Mouse (Mus musculus) embryonic stem cell, embryonic (primary cell): ENCODE measurements around the gene Abca7.

ENCODE experiments used
- CTCF ChIA-PET, 4 experiments: fragments of 300-600 bp in 2 of 4; fragments of 350-600 bp in 2 of 4; sonication (Branson Sonifier 250); formaldehyde crosslinking; loops; one replicate each; lab custom pipeline; 2022; ENCODE audit warnings: inconsistent platforms in 2 of 4; lab: Charles Lee
- POLR2A ChIA-PET, 4 experiments: fragments of 300-600 bp in 2 of 4; fragments of 350-600 bp in 2 of 4; sonication (Branson Sonifier 250); formaldehyde crosslinking; loops; one replicate each; lab custom pipeline; 2022; ENCODE audit warnings: antibody characterized with exemption in 4 of 4, inconsistent platforms in 1 of 4; lab: Charles Lee

The Abca7 gene

DNA sequence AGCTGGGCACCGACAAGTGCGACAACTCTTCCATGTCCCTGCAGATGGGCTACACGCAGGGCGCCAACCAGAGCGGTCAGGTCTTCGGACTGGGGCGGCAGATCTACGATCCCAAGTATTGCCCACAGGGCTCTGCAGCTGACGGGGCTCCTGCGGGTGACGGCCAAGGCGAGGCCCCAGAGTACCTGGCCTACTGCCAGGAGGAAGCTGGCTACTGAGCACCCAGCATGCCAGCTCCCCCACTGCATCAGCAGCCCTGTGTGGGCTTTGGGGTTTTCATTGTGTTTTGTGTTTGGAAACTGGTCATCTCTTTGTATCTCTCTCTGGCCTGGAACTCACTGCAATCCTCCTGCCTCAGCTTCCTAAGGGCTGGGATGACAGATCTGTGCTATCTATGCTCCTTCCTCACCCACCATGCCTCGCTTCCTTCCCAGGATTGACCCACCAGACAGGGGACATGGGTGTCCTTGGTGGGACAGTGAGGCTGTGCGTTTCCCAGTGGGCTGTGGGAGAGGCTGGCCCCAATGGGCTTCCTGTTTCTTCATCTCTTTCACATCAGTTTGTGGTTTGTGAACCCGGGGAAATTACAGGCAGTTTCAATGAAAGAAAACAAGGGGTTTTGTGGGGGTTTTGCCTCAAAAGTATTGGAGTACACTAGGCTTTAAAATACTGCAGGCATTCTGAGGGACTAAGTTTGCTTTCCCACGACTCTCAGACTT lies 1.7 kb upstream of the Abca7 start:
- POLR2A ChIA-PET: interaction anchor here in 3 of 4 experiments (0.6 to 2.3 kb wide), 5 partner anchors 10 to 174 kb away, joined by 3 to 9 read pairs (median 3); partner anchors contain the start of gene Tmem259 (in 1 of the 3)
- CTCF ChIA-PET: interaction anchor here in 3 of 4 experiments (0.5 to 1.5 kb wide), 5 partner anchors 10 to 160 kb away, joined by 3 to 4 read pairs (median 3); partner anchors contain the start of gene Tmem259 (in 1 of the 3)

DNA sequence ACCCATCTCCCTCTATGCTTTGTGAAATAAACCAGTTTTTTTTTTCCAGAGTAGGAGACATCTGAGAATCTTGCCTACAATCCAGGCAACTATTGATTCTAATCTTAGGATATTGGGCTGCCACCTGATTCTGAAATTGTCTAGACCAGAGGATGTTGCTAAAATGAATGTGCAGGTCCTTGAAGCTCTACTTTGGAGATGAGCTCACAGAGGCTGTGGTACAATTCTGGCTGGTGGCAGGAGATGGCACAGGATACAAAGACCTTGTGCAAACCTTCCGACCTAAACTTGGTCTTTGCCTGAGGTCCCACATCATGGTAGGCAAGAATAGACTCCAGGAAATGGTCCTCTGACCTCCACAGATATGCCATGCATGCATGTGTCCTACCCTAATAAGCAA lies 658 bp upstream of the Abca7 start:
- ChIA-PET CTCF (interaction anchor here in 1 of 4 experiments (2.4 kb wide), 1 partner anchor 18 kb away, joined by 9 read pairs; no protein-coding TSS in a partner anchor), POLR2A (interaction anchor here in 2 of 4 experiments (0.6 to 2.8 kb wide), 4 partner anchors 11 to 145 kb away, joined by 3 to 16 read pairs (median 5); partner anchors contain the start of gene Tmem259 (in 1 of the 2))

GRCm38 (mm10) chr10:79997034-79997760 lies 903 bp downstream of the Abca7 start:
- POLR2A ChIA-PET: interaction anchor here (0.6 to 2.9 kb wide), 60 partner anchors 9 to 679 kb away, joined by 3 to 25 read pairs (median 4); partner anchors contain the start of genes Tmem259 (in 2 of the 4), Arhgap45 (in 1 of the 4), C2cd4c (in 1 of the 4) and Gamt (in 1 of the 4)
- CTCF ChIA-PET: interaction anchor here (0.6 to 2.4 kb wide), 15 partner anchors 10 to 1519 kb away, joined by 3 to 27 read pairs (median 4); partner anchors contain the start of genes Tmem259 (in 1 of the 4) and Wdr18 (in 1 of the 4)

- ChIA-PET POLR2A (interaction anchor here (0.8 to 2.9 kb wide), 42 partner anchors 8 to 384 kb away, joined by 3 to 25 read pairs (median 4); partner anchors contain the start of genes Tmem259 (in 2 of the 4), Arhgap45 (in 1 of the 4), C2cd4c (in 1 of the 4) and Mum1 (in 1 of the 4)), CTCF (interaction anchor here (0.5 to 2.4 kb wide), 15 partner anchors 9 to 963 kb away, joined by 3 to 27 read pairs (median 3); partner anchors contain the start of genes Tmem259 (in 1 of the 4) and Wdr18 (in 1 of the 4))
Measured at GRCm38 (mm10) chr10:79997819-79998218, 1.5 kb downstream of the Abca7 start.

GRCm38 (mm10) chr10:80001945-80002344 lies 5.7 kb downstream of the Abca7 start:
- CTCF ChIA-PET: interaction anchor here in 2 of 4 experiments (0.5 to 1.9 kb wide), 5 partner anchors 10 to 104 kb away, joined by 3 to 8 read pairs (median 4); no protein-coding TSS in a partner anchor
- POLR2A ChIA-PET: interaction anchor here in 3 of 4 experiments (0.5 to 6.1 kb wide), 9 partner anchors 12 to 64 kb away, joined by 3 to 44 read pairs (median 5); partner anchors contain the start of genes Tmem259 (in 2 of the 3) and Arhgap45 (in 1 of the 3)

- POLR2A ChIA-PET: interaction anchor here (0.5 to 6.1 kb wide), 17 partner anchors 11 to 164 kb away, joined by 3 to 44 read pairs (median 5); partner anchors contain the start of genes Arhgap45 (in 1 of the 4) and Tmem259 (in 1 of the 4)
- CTCF ChIA-PET: interaction anchor here in 3 of 4 experiments (0.5 to 1.9 kb wide), 9 partner anchors 11 to 59 kb away, joined by 3 to 8 read pairs (median 3); partner anchors contain the start of genes Arhgap45 (in 1 of the 3) and Tmem259 (in 1 of the 3)
Measured at GRCm38 (mm10) chr10:80002829-80003228, 6.5 kb downstream of the Abca7 start.

- CTCF ChIA-PET: interaction anchor here in 3 of 4 experiments (0.5 to 1.4 kb wide), 14 partner anchors 11 to 372 kb away, joined by 3 to 8 read pairs (median 4); partner anchors contain the start of genes Arhgap45 (in 1 of the 3), Stk11 (in 1 of the 3) and Tmem259 (in 1 of the 3)
Measured at GRCm38 (mm10) chr10:80003374-80004232, 7.3 kb downstream of the Abca7 start.

DNA sequence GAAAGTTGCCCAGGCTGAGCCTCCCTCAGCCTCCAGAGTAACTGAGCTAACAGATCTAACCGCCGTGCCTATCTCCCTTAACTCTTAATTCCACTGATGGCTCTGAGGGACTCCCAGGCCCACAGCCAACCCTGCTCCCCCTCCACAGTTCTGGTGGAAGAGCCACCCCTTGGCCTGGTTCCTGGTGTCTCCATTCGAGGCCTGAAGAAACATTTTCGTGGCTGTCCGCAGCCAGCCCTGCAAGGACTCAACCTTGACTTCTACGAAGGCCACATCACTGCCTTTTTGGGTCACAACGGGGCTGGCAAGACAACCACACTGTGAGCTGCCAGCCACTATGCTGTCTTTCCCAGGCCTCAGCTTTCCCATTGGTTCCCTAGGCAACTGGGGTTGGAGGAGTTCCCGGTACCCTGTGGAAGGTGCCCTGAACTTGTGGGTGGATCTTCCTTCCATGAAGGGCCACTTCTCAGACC lies 8.0 kb downstream of the Abca7 start:
- ChIA-PET POLR2A (interaction anchor here in 3 of 4 experiments (0.7 to 6.1 kb wide), 20 partner anchors 10 to 201 kb away, joined by 3 to 44 read pairs (median 4); partner anchors contain the start of genes Arhgap45 (in 2 of the 3), Cnn2 (in 1 of the 3), Polr2e (in 1 of the 3) and Sbno2 (in 1 of the 3)), CTCF (interaction anchor here in 3 of 4 experiments (0.5 to 1.4 kb wide), 10 partner anchors 10 to 372 kb away, joined by 3 to 8 read pairs (median 4); partner anchors contain the start of genes Stk11 (in 1 of the 3) and Tmem259 (in 1 of the 3))

More at GRCm38 (mm10) chr10:80003374-80004232, 7.3 kb downstream of the Abca7 start:
- POLR2A ChIA-PET: interaction anchor here (0.5 to 6.1 kb wide), 26 partner anchors 10 to 200 kb away, joined by 3 to 44 read pairs (median 4); partner anchors contain the start of genes Arhgap45 (in 1 of the 4), Cnn2 (in 1 of the 4), Polr2e (in 1 of the 4) and Sbno2 (in 1 of the 4)

DNA sequence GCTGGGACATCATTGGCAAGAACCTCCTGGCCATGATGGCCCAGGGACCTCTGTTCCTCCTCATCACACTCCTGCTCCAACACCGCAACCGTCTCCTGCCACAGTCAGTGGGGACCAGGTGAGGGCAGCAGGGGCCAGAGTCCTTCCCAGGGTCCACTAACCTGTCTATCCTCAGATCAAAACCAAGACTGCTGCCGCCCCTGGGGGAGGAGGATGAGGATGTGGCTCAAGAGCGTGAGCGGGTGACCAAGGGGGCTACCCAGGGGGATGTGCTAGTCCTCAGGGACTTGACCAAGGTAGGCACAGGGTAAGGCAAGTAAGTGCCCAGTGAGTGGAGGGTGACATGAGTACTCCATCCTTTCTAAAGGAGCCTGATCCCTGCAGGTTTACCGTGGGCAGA lies 15.4 kb downstream of the Abca7 start:
- POLR2A ChIA-PET: interaction anchor here in 2 of 4 experiments (5.0 to 9.6 kb wide), 3 partner anchors 15 to 40 kb away, joined by 37 to 102 read pairs (median 42); no protein-coding TSS in a partner anchor
- CTCF ChIA-PET: no interaction called here

GRCm38 (mm10) chr10:80013609-80014008 lies 17.3 kb downstream of the Abca7 start:
- POLR2A ChIA-PET: interaction anchor here in 3 of 4 experiments (0.6 to 9.6 kb wide), 42 partner anchors 8 to 1587 kb away, joined by 3 to 102 read pairs (median 6); partner anchors contain the start of genes Tmem259 (in 2 of the 3), Abca7 (in 1 of the 3), Cnn2 (in 1 of the 3) and Csnk1g2 (in 1 of the 3)
- CTCF ChIA-PET: interaction anchor here in 3 of 4 experiments (0.8 to 2.7 kb wide), 13 partner anchors 10 to 343 kb away, joined by 3 to 10 read pairs (median 4); partner anchors contain the start of genes Abca7 (in 1 of the 3), Cnn2 (in 1 of the 3), Tmem259 (in 1 of the 3) and Wdr18 (in 1 of the 3)

- ChIA-PET CTCF (interaction anchor here in 3 of 4 experiments (0.6 to 2.7 kb wide), 16 partner anchors 11 to 335 kb away, joined by 3 to 10 read pairs (median 4); partner anchors contain the start of genes Abca7 (in 1 of the 3), Cnn2 (in 1 of the 3), Tmem259 (in 1 of the 3) and Wdr18 (in 1 of the 3)), POLR2A (interaction anchor here in 3 of 4 experiments (0.5 to 9.6 kb wide), 52 partner anchors 9 to 1588 kb away, joined by 3 to 102 read pairs (median 5); partner anchors contain the start of genes Abca7 (in 1 of the 3), Cbarp (in 1 of the 3), Cnn2 (in 1 of the 3) and Csnk1g2 (in 1 of the 3))
Measured at GRCm38 (mm10) chr10:80014484-80015290, 18.4 kb downstream of the Abca7 start.

DNA sequence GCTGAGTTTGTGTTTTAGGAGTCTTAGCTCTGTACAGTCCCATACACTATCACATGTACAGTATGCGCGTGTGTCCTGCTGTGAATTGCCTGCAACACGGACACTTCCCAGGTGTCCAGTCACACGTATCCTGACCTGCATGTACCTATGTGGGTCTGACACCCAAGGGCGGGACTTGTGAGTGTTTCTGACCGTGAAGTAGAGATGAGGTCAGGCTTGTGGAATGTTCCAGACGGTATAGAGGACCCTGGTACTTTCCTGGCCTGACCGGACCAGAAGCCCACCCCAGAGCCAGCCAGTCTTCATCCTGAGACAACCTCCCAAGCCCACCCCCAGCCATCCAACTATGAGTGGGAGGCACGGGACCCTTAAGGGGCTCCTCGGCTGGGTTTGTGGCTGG lies 19.3 kb downstream of the Abca7 start:
- POLR2A ChIA-PET: interaction anchor here in 3 of 4 experiments (0.6 to 9.6 kb wide), 29 partner anchors 10 to 153 kb away, joined by 3 to 102 read pairs (median 6); partner anchors contain the start of genes Abca7 (in 1 of the 3), Cnn2 (in 1 of the 3), Polr2e (in 1 of the 3) and Sbno2 (in 1 of the 3)
- CTCF ChIA-PET: interaction anchor here in 3 of 4 experiments (0.6 to 2.7 kb wide), 7 partner anchors 12 to 56 kb away, joined by 3 to 10 read pairs (median 4); partner anchors contain the start of genes Tmem259 (in 1 of the 3) and Wdr18 (in 1 of the 3)

GRCm38 (mm10) chr10:80016511-80016910 lies 20.2 kb downstream of the Abca7 start, which contains the start of gene Arhgap45:
Gene Arhgap45, plus strand, starts transcription at chr10:80016653.
- ChIA-PET POLR2A (interaction anchor here in 3 of 4 experiments (0.6 to 9.6 kb wide), 14 partner anchors 10 to 132 kb away, joined by 3 to 102 read pairs (median 6); partner anchors contain the start of gene Midn (in 1 of the 3)), CTCF (interaction anchor here in 3 of 4 experiments (0.5 to 0.8 kb wide), 3 partner anchors 12 to 29 kb away, joined by 3 to 9 read pairs (median 3); no protein-coding TSS in a partner anchor)

GRCm38 (mm10) chr10:80016931-80017330 lies 20.6 kb downstream of the Abca7 start:
- ChIA-PET POLR2A (interaction anchor here (0.6 to 9.6 kb wide), 14 partner anchors 10 to 41 kb away, joined by 3 to 102 read pairs (median 6); no protein-coding TSS in a partner anchor), CTCF (interaction anchor here (0.6 to 1.2 kb wide), 4 partner anchors 12 to 205 kb away, joined by 3 to 15 read pairs (median 3); no protein-coding TSS in a partner anchor)
